Mouse (Mus musculus) heart, adult 8-10 months (tissue): ENCODE data around the gene 2310011J03Rik. TPM values are rescaled to one million over a fixed set of nuclear protein-coding genes. Genes with fewer than 3 reads are reported as not detected.
A peak's percentile ranks its signal among the peaks of the same experiment; 100 is the strongest.

Experiments
- DNase-seq: peaks from one replicate; pipeline ENCODE4 v3.0.0; 2022; ENCODE audit warnings: low spot score
- total RNA-seq, 4 experiments: library from RNA; stranded (reverse); gene quantifications; 2 replicates each; pipeline ENCODE4 v1.2.4; 2022

2310011J03Rik gene
- total RNA-seq, 4 experiments from 2014 or later, result 14.3 to 19.8 (median 16.3) TPM

DNA sequence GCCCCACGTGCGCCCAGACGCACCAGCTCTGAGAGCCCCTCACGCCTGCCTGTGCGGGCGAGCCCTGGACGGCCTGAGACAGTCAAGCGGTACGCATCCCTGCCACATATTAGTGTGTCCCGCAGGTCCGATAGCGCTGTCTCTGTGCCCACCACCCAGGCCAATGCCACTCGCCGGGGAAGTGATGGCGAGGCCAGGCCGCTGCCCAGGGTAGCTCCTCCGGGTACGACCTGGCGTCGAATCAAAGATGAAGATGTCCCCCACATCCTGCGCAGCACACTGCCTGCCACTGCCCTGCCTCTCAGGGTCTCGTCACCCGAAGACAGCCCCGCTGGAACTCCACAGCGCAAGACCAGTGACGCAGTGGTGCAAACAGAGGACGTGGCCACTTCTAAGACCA lies 5.0 kb downstream of the 2310011J03Rik start:
- no peak for DNase-seq

DNA sequence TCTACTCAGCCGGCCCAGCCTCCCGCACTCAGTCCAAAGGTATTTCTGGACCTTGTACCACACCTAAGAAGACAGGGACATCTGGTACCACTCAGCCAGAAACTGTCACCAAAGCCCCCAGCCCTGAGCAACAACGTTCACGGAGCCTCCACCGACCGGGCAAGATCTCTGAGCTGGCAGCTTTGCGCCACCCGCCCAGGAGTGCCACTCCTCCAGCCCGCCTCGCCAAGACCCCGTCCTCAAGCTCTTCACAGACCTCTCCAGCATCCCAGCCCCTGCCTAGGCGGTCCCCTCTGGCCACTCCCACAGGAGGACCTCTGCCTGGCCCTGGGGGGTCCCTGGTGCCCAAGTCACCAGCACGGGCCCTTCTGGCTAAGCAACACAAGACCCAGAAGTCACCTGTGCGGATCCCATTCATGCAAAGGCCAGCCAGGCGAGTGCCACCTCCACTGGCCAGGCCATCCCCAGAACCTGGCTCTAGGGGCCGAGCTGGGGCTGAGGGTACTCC lies 5.8 kb downstream of the 2310011J03Rik start:
- DNase-seq, result no peak

DNA sequence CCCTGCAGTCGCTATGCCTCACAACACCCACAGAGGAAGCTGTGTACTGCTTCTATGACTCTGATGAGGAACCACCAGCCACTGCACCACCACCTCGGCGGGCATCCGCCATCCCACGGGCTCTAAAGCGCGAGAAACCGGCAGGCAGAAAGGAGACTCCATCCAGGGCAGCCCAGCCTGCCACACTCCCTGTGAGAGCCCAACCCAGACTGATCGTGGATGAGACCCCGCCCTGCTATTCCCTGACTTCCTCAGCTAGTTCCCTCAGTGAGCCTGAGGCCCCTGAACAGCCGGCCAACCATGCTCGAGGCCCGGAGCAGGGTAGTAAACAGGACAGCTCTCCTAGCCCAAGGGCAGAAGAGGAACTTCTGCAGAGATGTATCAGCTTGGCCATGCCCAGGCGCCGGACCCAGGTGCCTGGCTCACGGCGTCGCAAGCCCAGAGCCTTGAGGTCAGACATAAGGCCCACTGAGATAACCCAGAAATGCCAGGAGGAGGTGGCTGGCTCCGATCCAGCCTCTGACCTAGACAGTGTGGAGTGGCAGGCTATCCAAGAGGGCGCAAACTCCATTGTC lies 6.6 kb downstream of the 2310011J03Rik start:
- DNase-seq, result no peak

DNA sequence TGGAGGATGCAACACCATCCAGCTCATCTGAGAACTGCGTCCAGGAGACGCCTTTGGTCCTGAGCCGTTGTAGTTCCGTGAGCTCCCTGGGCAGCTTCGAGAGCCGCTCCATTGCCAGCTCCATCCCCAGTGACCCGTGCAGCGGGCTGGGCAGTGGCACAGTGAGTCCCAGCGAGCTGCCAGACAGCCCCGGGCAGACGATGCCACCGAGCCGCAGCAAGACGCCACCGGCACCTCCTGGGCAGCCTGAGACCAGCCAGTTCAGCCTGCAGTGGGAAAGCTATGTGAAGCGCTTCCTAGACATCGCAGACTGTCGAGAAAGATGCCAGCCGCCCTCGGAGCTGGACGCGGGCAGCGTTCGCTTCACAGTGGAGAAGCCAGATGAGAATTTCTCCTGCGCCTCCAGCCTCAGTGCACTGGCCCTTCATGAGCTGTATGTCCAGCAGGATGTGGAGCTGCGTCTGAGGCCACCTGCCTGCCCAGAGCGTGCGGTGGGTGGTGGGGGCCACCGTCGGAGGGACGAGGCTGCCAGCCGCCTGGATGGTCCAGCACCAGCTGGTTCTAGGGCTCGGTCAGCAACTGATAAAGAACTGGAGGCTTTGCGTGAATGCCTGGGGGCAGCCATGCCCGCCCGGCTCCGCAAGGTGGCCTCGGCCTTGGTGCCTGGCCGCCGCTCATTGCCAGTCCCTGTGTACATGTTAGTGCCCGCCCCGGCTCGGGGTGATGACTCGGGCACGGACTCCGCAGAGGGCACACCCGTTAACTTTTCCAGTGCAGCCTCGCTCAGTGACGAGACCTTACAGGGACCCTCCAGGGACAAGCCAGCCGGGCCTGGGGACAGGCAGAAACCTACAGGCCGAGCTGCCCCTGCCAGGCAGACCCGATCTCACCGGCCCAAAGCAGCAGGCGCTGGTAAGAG lies 7.5 kb downstream of the 2310011J03Rik start:
- no peak for DNase-seq

- no peak for DNase-seq
Observed at GRCm38 (mm10) chr10:80311560-80311959, 8.8 kb downstream of the 2310011J03Rik start.

DNA sequence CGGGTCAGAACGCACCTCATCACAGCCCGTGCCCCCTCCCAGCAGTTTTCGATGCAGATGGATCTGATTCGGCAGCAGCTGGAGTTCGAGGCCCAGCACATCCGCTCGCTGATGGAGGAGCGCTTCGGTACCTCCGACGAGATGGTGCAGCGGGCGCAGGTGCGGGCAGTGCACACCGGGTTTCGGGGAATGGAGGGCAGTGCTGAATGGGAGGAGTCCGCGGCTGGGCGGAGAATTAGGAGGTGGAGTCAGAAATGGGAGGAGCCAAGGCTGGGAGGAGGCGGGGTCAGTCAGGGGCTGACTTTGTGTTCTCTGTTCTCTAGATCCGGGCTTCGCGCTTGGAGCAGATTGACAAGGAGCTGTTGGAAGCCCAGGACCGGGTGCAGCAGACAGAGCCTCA lies 15.5 kb downstream of the 2310011J03Rik start:
- no peak for DNase-seq

DNA sequence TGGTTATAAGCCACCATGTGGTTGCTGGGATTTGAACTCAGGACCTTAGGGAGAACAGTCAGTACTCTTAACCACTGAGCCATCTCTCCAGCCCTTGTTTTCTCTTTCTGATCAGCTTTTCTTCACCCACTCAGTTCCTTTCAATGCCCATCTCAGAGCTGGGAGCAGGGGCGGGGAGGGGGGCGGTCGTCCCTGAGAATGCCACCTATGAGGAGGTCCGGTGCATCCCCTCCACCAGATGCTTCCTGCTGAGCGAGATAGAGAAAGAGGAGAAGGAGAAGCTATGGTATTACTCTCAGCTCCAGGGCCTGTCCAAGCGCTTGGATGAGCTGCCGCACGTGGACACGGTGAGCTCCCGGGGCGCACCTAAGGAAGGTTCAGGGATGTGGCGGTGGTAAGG lies 15.9 kb downstream of the 2310011J03Rik start:
- no peak for DNase-seq

DNA sequence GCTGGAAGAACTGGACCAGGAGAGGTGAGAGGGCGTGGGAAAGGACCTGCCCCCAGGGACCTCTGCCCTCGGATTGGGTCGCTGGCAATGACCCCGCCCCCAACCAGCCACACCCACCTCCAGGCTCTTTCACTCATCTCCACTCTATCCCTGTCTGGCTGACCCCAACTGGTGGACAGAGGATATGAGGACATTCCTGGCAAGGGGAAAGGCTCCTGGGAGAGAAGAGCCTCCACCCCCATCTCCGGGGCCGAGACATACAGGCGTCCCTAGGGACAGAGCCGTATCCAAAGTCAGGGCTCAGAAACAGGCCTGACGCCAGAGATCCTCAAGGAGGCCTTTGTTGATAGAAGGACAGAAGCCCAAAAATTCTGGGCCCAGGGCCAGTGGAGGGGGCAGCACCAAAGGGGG lies 17.9 kb downstream of the 2310011J03Rik start:
- peak; percentile 85 for DNase-seq

DNA sequence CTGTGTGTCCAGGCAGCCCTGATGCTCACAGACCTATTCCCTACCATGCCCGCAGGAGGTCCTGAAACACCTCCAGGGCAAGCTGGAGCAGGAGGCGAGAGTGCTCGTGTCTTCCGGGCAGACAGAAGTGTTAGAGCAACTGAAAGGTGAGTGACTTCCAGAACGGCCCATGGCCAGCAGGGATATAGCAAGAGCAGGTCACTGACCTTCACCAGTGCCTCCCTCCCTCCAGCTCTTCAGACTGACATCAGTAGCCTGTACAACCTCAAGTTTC lies 18.3 kb downstream of the 2310011J03Rik start:
- DNase-seq, result no peak

DNA sequence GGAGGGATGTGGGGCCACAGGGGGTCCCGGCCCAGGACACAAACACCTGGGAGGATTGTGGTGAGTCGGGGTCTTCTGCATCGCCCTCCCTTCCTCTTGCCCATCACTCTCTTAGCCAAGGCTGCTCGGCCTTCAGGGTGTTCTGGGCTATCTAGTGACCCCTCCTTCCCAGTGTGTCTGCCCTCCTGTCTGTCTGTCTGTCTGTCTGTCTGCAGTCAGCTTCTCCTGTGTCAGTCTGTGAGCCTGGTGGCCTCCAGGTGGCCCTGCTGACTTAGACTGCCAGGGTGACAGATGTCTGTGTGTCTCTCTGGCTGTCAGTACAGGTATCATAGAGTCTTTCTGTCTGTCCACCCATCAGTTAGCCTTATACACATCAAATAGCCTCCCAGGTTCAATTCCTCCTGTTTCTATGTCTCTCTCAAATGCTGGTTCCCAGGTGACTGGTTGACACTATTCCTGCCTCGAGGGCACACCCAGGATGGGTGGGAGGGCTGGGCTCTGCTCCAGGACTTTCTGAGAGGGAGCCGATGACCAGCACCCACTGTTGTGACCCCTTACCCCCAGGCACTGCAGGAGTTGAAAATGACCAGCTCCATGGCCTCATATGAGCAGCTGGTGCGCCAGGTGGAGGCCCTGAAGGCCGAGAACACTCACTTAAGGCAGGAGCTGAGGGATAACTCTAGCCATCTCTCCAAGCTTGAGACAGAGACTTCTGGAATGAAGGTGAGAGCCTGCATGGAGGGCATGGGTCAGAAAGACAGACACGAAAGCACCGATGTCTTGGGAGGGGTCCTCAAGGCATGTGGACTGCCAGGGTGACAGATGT lies 18.9 kb downstream of the 2310011J03Rik start:
- DNase-seq, result no peak

GRCm38 (mm10) chr10:80300672-80301181 lies 19.6 kb downstream of the 2310011J03Rik start:
- DNase-seq, result no peak

GRCm38 (mm10) chr10:80299824-80300223 lies 20.5 kb downstream of the 2310011J03Rik start:
- no peak for DNase-seq

- no peak for DNase-seq
Observed at GRCm38 (mm10) chr10:80299301-80299700, 21.0 kb downstream of the 2310011J03Rik start.

- DNase-seq, result no peak
Observed at GRCm38 (mm10) chr10:80298571-80299281, 21.6 kb downstream of the 2310011J03Rik start.

- DNase-seq, result no peak
Observed at GRCm38 (mm10) chr10:80297526-80298133, 22.7 kb downstream of the 2310011J03Rik start.

- DNase-seq, result no peak
Observed at GRCm38 (mm10) chr10:80296824-80297223, 23.5 kb downstream of the 2310011J03Rik start.

GRCm38 (mm10) chr10:80295618-80296425 lies 24.5 kb downstream of the 2310011J03Rik start, which contains the start of gene Apc2:
Gene Apc2 (plus strand): TSS chr10:80295977.
- DNase-seq, result peak; percentile 77

DNA sequence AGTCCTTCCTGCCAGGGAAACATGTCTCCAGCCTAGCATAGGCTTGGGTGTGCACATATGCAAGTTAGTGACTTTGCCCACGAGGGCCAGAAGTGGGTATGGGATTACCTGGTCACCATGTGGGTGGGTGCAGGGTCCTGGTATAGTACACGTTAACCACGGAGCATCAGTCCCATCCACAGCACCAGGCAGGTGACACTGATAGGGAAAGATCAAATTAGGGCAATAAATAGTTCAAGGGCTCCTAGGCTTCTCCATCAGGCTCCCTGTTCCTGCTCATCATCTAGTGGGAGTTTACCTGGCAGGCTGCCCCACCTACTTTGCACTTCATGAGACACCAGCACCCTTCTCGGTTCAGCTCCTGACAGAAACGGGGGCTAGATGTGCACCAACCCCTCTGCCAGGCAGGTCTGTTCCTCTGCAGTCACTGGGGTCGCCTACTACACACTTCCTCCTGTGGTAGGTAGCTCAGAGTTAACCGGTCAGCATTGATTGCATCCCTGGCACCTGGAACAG lies 25.5 kb downstream of the 2310011J03Rik start:
- DNase-seq, result no peak

GRCm38 (mm10) chr10:80294311-80294710 lies 26.0 kb downstream of the 2310011J03Rik start:
- DNase-seq, result no peak

- DNase-seq, result no peak
Observed at GRCm38 (mm10) chr10:80293325-80293724, 27.0 kb downstream of the 2310011J03Rik start.
